Mouse (Mus musculus): ENCODE data around the gene Gm5767.
A peak's percentile ranks its signal among the peaks of the same experiment; 100 is the strongest.
"Not testable (repeated sequence)": the region's sequence is repeated elsewhere in the genome, so short reads cannot be mapped to it uniquely, and the experiment has no call there.

The Gm5767 gene

GRCm38 (mm10) chr16:8699556-8699955 lies 19.0 kb downstream of the Gm5767 start:
- DNase-seq (ENCODE audit: inconsistent age in 2 of 2, low spot score in 1 of 2): no peak

GRCm38 (mm10) chr16:8700586-8700985 lies 20.0 kb downstream of the Gm5767 start:
- no peak for DNase-seq (ENCODE audit: inconsistent age in 2 of 2, low spot score in 1 of 2)

GRCm38 (mm10) chr16:8711998-8712397 lies 31.4 kb downstream of the Gm5767 start:
- peak in 1 of 2 experiments; percentile 47 for DNase-seq (ENCODE audit: inconsistent age in 2 of 2, low spot score in 1 of 2)

DNA sequence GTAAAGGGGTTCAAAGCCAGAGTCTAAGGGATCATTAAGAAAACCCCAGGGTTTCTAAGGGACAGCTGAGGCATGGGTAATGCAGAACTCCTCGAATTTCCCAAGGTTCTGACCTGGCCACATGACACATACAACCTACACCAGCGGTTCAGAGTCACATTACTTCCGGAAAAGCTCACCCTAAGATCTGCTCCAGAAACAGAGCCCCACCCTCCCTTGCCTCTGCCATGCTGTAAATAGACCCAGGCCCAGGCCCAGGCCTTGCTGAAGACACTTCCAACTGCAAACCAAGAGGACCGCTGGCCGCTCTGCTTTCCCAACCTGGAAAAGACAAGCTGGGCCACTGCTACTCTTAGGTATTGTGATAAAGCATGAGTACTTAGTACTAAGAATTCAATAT lies 34.3 kb downstream of the Gm5767 start:
- DNase-seq (ENCODE audit: inconsistent age in 2 of 2, low spot score in 1 of 2): no peak

- no peak for DNase-seq (ENCODE audit: inconsistent age in 2 of 2, low spot score in 1 of 2)
Observed at GRCm38 (mm10) chr16:8715513-8716080, 35.0 kb downstream of the Gm5767 start.

GRCm38 (mm10) chr16:8716300-8716699 lies 35.7 kb downstream of the Gm5767 start:
- no peak for DNase-seq (ENCODE audit: inconsistent age in 2 of 2, low spot score in 1 of 2)

DNA sequence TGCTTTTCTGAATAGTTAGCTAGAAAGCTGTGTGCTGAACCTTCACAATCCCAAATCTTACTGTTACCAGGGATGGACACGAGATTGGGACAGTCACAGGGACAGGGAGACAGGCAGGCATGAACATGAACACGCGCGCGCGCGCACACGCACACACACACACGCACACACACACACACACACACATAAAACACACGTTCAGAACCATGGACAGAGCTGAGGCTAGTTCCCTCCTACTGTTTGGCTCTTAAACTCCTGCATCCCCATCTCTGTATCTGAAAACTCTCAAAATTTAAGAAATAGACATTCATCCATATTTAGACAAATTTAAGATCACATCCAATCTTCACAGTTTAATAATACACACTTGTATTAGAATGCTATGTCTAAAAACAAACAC lies 37.2 kb downstream of the Gm5767 start:
- no peak for DNase-seq (ENCODE audit: inconsistent age in 2 of 2, low spot score in 1 of 2)

- no peak for DNase-seq (ENCODE audit: inconsistent age in 2 of 2, low spot score in 1 of 2)
Observed at GRCm38 (mm10) chr16:8720447-8720846, 39.9 kb downstream of the Gm5767 start.

GRCm38 (mm10) chr16:8724031-8724430 lies 43.5 kb downstream of the Gm5767 start:
- DNase-seq (ENCODE audit: inconsistent age in 2 of 2, low spot score in 1 of 2): no peak

- DNase-seq (ENCODE audit: inconsistent age in 2 of 2, low spot score in 1 of 2): no peak
Observed at GRCm38 (mm10) chr16:8725807-8726206, 45.2 kb downstream of the Gm5767 start.

DNA sequence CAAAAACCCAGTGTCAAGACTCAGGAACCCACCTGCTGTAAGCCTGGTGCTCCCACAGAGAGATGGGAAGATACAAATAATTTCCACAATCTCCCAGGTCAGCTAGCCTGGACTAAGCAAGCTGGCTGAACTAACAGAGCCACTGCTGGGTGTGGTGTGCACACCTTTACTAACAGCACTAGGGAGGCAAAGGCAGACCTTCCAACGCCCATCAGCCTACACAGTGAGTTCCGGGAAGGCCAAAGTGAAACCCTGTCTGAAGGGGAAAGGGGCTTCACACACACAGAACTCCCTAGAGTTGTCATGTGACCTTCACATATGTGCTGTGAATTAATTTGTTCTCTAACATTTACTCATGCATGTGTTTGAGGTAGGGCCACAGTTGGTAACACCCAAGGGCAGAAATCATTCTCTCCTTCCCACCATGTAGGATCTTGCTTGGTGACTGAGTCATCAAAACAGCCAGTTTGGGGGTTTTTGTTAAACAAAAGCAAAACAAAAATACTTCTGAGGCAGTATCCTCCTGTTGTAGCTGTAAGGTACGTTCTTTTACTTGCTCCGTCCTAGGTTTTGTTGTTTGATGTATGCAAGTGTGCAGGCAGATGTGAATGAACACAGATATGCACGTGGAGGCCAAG lies 47.7 kb downstream of the Gm5767 start:
- DNase-seq (ENCODE audit: inconsistent age in 2 of 2, low spot score in 1 of 2): no peak

DNA sequence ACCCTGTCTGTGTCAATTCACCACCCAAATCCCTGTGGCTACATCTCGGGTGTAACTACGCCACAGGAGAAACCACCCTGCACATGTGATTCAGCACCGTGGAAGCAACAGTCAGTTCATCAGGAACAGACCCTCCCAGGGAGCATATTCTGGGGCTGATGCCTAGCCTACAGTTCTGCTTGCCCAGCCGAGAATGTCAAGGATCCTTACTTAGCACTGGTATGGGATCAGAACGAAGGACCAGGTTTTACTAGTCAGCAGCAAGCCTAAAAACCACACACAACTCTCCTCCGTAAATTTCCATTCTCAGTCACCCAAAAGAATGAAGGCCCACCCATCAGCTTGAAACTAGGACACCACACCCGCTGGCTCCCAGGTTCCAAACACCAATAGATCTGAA lies 51.1 kb downstream of the Gm5767 start:
- DNase-seq (ENCODE audit: inconsistent age in 2 of 2, low spot score in 1 of 2): peak in 1 of 2 experiments; percentile 68

GRCm38 (mm10) chr16:8732450-8732849 lies 51.9 kb downstream of the Gm5767 start:
- not testable (repeated sequence) for DNase-seq (ENCODE audit: inconsistent age in 2 of 2, low spot score in 1 of 2)

Measured in adrenal gland, adult (tissue).